9 mouse cellular contexts compared by ENCODE assay signal in the genomic region with DNA sequence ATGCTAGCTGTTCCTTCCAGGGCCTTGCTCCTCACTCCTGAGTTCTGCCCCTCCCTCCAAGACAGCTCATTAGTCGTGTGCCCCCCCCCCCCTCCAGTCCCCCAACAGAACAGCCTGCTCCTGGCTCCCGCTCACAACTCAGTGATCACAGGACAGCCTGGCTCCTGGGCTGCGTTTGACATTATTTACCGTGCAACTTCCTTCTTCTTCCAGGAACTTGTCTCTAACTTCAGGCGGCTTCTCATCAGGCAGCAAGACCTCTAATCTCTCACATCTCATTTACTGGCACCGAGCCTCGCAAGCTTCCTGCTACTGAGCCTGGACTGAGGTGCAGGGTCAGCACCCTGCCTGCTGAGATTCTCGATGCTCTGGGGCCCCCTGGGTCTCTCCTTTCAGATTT. TPM values are rescaled to one million over a fixed set of nuclear protein-coding genes. Genes with fewer than 3 reads are reported as not detected.
A peak's percentile ranks its signal among the peaks of the same experiment; 100 is the strongest.
DNase-seq lines count a peak whose midpoint lies in the region; ATAC-seq and TF ChIP-seq lines count a peak whose summit lies in the region.
"Had no signal": no experiment of that assay in that cellular context is flagged by ENCODE, and none has a peak within 500 bp of the region (broad histone marks: within the 10 kb centered on the region; RNA-seq: fewer than 3 reads in every experiment).

No protein-coding gene starts in this region.

- H3K27ac ChIP-seq in hindbrain, embryonic 10.5 days, result peak overlapping the region; percentile 46
- H3K27ac ChIP-seq in hindbrain, embryonic 13.5 days, result no peak overlapping the region
- peak overlapping the region; percentile 83 for H3K27ac ChIP-seq in intestine, postnatal 0 days (ENCODE audit: low read depth, low read length)
- peak overlapping the region; percentile 84 for H3K27ac ChIP-seq in lung, embryonic 15.5 days

- H3K9me3 ChIP-seq in hindbrain, embryonic 10.5 days, result no peaks in the 10 kb centered on the region
- H3K9me3 ChIP-seq in hindbrain, embryonic 13.5 days, result no peaks in the 10 kb centered on the region
- H3K9me3 ChIP-seq in intestine, postnatal 0 days (ENCODE audit: control insufficient read depth), result no peaks in the 10 kb centered on the region
- no peaks in the 10 kb centered on the region for H3K9me3 ChIP-seq in lung, embryonic 15.5 days

- H3K9ac ChIP-seq in hindbrain, embryonic 13.5 days, result no peak overlapping the region
- peak overlapping the region; percentile 31; the same call in 1 of the 2 replicates for H3K9ac ChIP-seq in intestine, postnatal 0 days (ENCODE audit: low read depth, low read length)
- 0 out of 2 replicates have a peak overlapping the region, but pooled peaks have one; percentile 8 for H3K9ac ChIP-seq in lung, embryonic 15.5 days

- peaks cover 63% of the 10 kb centered on the region for H3K27me3 ChIP-seq in hindbrain, embryonic 10.5 days (ENCODE audit: insufficient read depth, poor library complexity, severe bottlenecking)
- H3K27me3 ChIP-seq in hindbrain, embryonic 13.5 days, result peaks cover 43% of the 10 kb centered on the region
- H3K27me3 ChIP-seq in intestine, postnatal 0 days (replicated peaks; ENCODE audit: control insufficient read depth, insufficient read depth, low read length), result no peaks in the 10 kb centered on the region
- no peaks in the 10 kb centered on the region; the same call in 1 of the 2 replicates for H3K27me3 ChIP-seq in lung, embryonic 15.5 days

- H3K4me2 ChIP-seq in hindbrain, embryonic 13.5 days, result no peak overlapping the region
- 0 out of 2 replicates have a peak overlapping the region, but pooled peaks have one; percentile 9 for H3K4me2 ChIP-seq in intestine, postnatal 0 days (replicated peaks; ENCODE audit: low read depth)
- peak overlapping the region; percentile 7; the same call in 1 of the 2 replicates for H3K4me2 ChIP-seq in lung, embryonic 15.5 days

- no peaks in the 10 kb centered on the region for H3K36me3 ChIP-seq in hindbrain, embryonic 10.5 days
- no peaks in the 10 kb centered on the region for H3K36me3 ChIP-seq in hindbrain, embryonic 13.5 days
- H3K36me3 ChIP-seq in intestine, postnatal 0 days (ENCODE audit: control insufficient read depth, insufficient read depth), result no peaks in the 10 kb centered on the region
- no peaks in the 10 kb centered on the region for H3K36me3 ChIP-seq in lung, embryonic 15.5 days

- 0 out of 2 replicates have a peak, but pooled peaks have one; percentile 6 for TF ChIP-seq CTCF in intestine, postnatal 0 days (IDR thresholded peaks at IDR 0.05; ENCODE audit: low read depth)

- no peak overlapping the region for H3K4me3 ChIP-seq in hindbrain, embryonic 10.5 days
- no peak overlapping the region for H3K4me3 ChIP-seq in hindbrain, embryonic 13.5 days
- H3K4me3 ChIP-seq in intestine, postnatal 0 days (ENCODE audit: low read depth, low read length), result no peak overlapping the region
- H3K4me3 ChIP-seq in lung, embryonic 15.5 days, result no peak overlapping the region

- peaks cover 56% of the 10 kb centered on the region for H3K4me1 ChIP-seq in hindbrain, embryonic 10.5 days (replicated peaks)
- peaks cover 31% of the 10 kb centered on the region for H3K4me1 ChIP-seq in hindbrain, embryonic 13.5 days (replicated peaks)
- peaks cover 24% of the 10 kb centered on the region for H3K4me1 ChIP-seq in intestine, postnatal 0 days (replicated peaks; ENCODE audit: control insufficient read depth, insufficient read depth, low read length)
- H3K4me1 ChIP-seq in lung, embryonic 15.5 days, result peaks cover 46% of the 10 kb centered on the region

- DNase-seq in hindbrain, embryonic 10.5 days (ENCODE audit: low spot score), result no peak
- DNase-seq in NIH3T3 (ENCODE audit: low read depth), result peak; percentile 53
- DNase-seq in thymus, postnatal 10 days (ENCODE audit: low spot score in 2 of 2), result no peak
- no peak for DNase-seq in thymus, postnatal 25 days
- no peak for DNase-seq in layer of hippocampus, postnatal 14 days (ENCODE audit: low spot score in 2 of 2)

- WGBS in hindbrain, embryonic 10.5 days, result 13% methylated on average over 8 of the region's 8 CpGs
- 21% methylated on average over 8 of the region's 8 CpGs for WGBS in hindbrain, embryonic 13.5 days
- under 1% methylated on average over 8 of the region's 8 CpGs for WGBS in intestine, postnatal 0 days
- 4% methylated on average over 8 of the region's 8 CpGs for WGBS in lung, embryonic 15.5 days

- ATAC-seq in hindbrain, embryonic 13.5 days (ENCODE audit: low FRiP score), result no peak
- peak; percentile 17; the same call in 1 of the 2 replicates for ATAC-seq in intestine, postnatal 0 days
- peak; percentile 71; the same call in 1 of the 2 replicates for ATAC-seq in lung, embryonic 15.5 days (ENCODE audit: borderline replicate concordance, extremely low read depth, low FRiP score, low TSS enrichment)

RNA-seq across cellular contexts. Expression of a gene that starts 8.5 kb away (rescaled TPM):
- 3.5 and 3.8 TPM in 2 replicates for polyA plus RNA-seq in hindbrain, embryonic 10.5 days (2016; fragmentation: Nextera tagmentation; extraction: Ambion mirVana)
- 3.2 and 3.3 TPM in 2 replicates for polyA plus RNA-seq in hindbrain, embryonic 13.5 days (2015; fragmentation: Nextera tagmentation; extraction: Ambion mirVana)
- 15.8 and 16.4 TPM in 2 replicates for polyA plus RNA-seq in intestine, postnatal 0 days (2015; fragmentation: Nextera tagmentation; extraction: Ambion mirVana)
- 5.0 and 5.4 TPM in 2 replicates for polyA plus RNA-seq in lung, embryonic 15.5 days (2015; fragmentation: Nextera tagmentation; extraction: Ambion mirVana)
- 1 to 10 TPM; 3.1 to 3.5 TPM for total RNA-seq in layer of hippocampus, postnatal 14 days (2021)

RNA-seq across cellular contexts. Expression of a gene that starts 21.2 kb away (rescaled TPM):
- not detected in 2 replicates for polyA plus RNA-seq in hindbrain, embryonic 10.5 days (2016; fragmentation: Nextera tagmentation; extraction: Ambion mirVana)
- not detected in 2 replicates for polyA plus RNA-seq in hindbrain, embryonic 13.5 days (2015; fragmentation: Nextera tagmentation; extraction: Ambion mirVana)
- not detected in 2 replicates for polyA plus RNA-seq in intestine, postnatal 0 days (2015; fragmentation: Nextera tagmentation; extraction: Ambion mirVana)
- not detected in 2 replicates for polyA plus RNA-seq in lung, embryonic 15.5 days (2015; fragmentation: Nextera tagmentation; extraction: Ambion mirVana)
- not detected for total RNA-seq in layer of hippocampus, postnatal 14 days (2021)
- total RNA-seq: heart, postnatal 14 days had no signal

RNA-seq across cellular contexts. Expression of a gene that starts 32.7 kb away (rescaled TPM):
- polyA plus RNA-seq in hindbrain, embryonic 10.5 days (2016; fragmentation: Nextera tagmentation; extraction: Ambion mirVana), result 338 and 392 TPM in 2 replicates
- 56.0 and 57.4 TPM in 2 replicates for polyA plus RNA-seq in hindbrain, embryonic 13.5 days (2015; fragmentation: Nextera tagmentation; extraction: Ambion mirVana)
- 84.0 and 86.0 TPM in 2 replicates for polyA plus RNA-seq in intestine, postnatal 0 days (2015; fragmentation: Nextera tagmentation; extraction: Ambion mirVana)
- 352 and 368 TPM in 2 replicates for polyA plus RNA-seq in lung, embryonic 15.5 days (2015; fragmentation: Nextera tagmentation; extraction: Ambion mirVana)
- total RNA-seq in layer of hippocampus, postnatal 14 days (2021), result 1 to 10 TPM; 2.1 to 3.4 TPM

RNA-seq across cellular contexts. Expression of a gene that starts 55.9 kb away (rescaled TPM):
- 106 and 132 TPM in 2 replicates for polyA plus RNA-seq in hindbrain, embryonic 10.5 days (2016; fragmentation: Nextera tagmentation; extraction: Ambion mirVana)
- polyA plus RNA-seq in hindbrain, embryonic 13.5 days (2015; fragmentation: Nextera tagmentation; extraction: Ambion mirVana), result 25.3 and 26.0 TPM in 2 replicates
- polyA plus RNA-seq in intestine, postnatal 0 days (2015; fragmentation: Nextera tagmentation; extraction: Ambion mirVana), result 36.3 and 44.8 TPM in 2 replicates
- polyA plus RNA-seq in lung, embryonic 15.5 days (2015; fragmentation: Nextera tagmentation; extraction: Ambion mirVana), result 145 and 147 TPM in 2 replicates
- total RNA-seq in layer of hippocampus, postnatal 14 days (2021), result 1 to 10 TPM; 1.6 to 3.3 TPM

RNA-seq across cellular contexts. Expression of a gene that starts 56.1 kb away (rescaled TPM):
- polyA plus RNA-seq in hindbrain, embryonic 10.5 days (2016; fragmentation: Nextera tagmentation; extraction: Ambion mirVana), result 3.8 and 4.0 TPM in 2 replicates
- polyA plus RNA-seq in hindbrain, embryonic 13.5 days (2015; fragmentation: Nextera tagmentation; extraction: Ambion mirVana), result 4.2 and 4.9 TPM in 2 replicates
- polyA plus RNA-seq in intestine, postnatal 0 days (2015; fragmentation: Nextera tagmentation; extraction: Ambion mirVana), result 7.0 and 9.2 TPM in 2 replicates
- polyA plus RNA-seq in lung, embryonic 15.5 days (2015; fragmentation: Nextera tagmentation; extraction: Ambion mirVana), result 3.8 and 5.3 TPM in 2 replicates
- total RNA-seq in layer of hippocampus, postnatal 14 days (2021), result 1 to 10 TPM; 4.2 to 4.5 TPM
